8 mouse cellular contexts compared by ENCODE assay signal in genomic region chr9:56041372-56042180, GRCm38 (mm10). TPM values are rescaled to one million over a fixed set of nuclear protein-coding genes. Genes with fewer than 3 reads are reported as not detected.
DNase-seq lines count a peak whose midpoint lies in the region; ATAC-seq lines count a peak whose summit lies in the region.

TSS of gene Rcn2 (plus strand) at chr9:56041845.

- peak within 1 kb of the TSS; percentile 97 for H3K9ac ChIP-seq in hindbrain, embryonic 11.5 days (ENCODE audit: low read depth, low read length)

- peak; percentile 99 for ATAC-seq in hindbrain, embryonic 11.5 days (ENCODE audit: low FRiP score)

- peak; percentile 97 for DNase-seq in Muller cell, postnatal 12 days (ENCODE audit: inconsistent ontology term)
- peak; percentile 94 for DNase-seq in cerebellum, adult 9-11 months
- DNase-seq in frontal cortex, adult 2 months (ENCODE audit: extremely low spot score in 1 of 2, low spot score in 1 of 2) = peak; percentile 88 to 96
- peak; percentile 96 for DNase-seq in hindbrain, embryonic 11.5 days (ENCODE audit: low spot score)
- DNase-seq in layer of hippocampus, postnatal 10 days (ENCODE audit: low spot score in 2 of 2) = peak; percentile 95 to 98
- DNase-seq in lung, postnatal 10 days = peak; percentile 97
- peak; percentile 97 for DNase-seq in ovary, postnatal 36 days (ENCODE audit: low spot score)
- peak; percentile 99 for DNase-seq in thymus, postnatal 25 days

- H3K9me3 ChIP-seq in hindbrain, embryonic 11.5 days (ENCODE audit: control insufficient read depth, low read length) = no peaks in the 10 kb centered on the region

- H3K27me3 ChIP-seq in hindbrain, embryonic 11.5 days (ENCODE audit: control insufficient read depth, insufficient read depth, low read length) = no peaks in the 10 kb centered on the region

- under 1% methylated on average over 41 of the region's 49 CpGs for WGBS in hindbrain, embryonic 11.5 days

- peaks cover 3% of the 10 kb centered on the region for H3K36me3 ChIP-seq in hindbrain, embryonic 11.5 days (ENCODE audit: control insufficient read depth, insufficient read depth, low read length)

- H3K4me1 ChIP-seq in hindbrain, embryonic 11.5 days (replicated peaks; ENCODE audit: control insufficient read depth, insufficient read depth, low read length) = no peaks in the 10 kb centered on the region

- peak within 1 kb of the TSS; percentile 35 for H3K4me2 ChIP-seq in hindbrain, embryonic 11.5 days (replicated peaks; ENCODE audit: low read depth, low read length)

- H3K27ac ChIP-seq in hindbrain, embryonic 11.5 days (ENCODE audit: low read depth, low read length) = peak within 1 kb of the TSS; percentile 90

- peak within 1 kb of the TSS; percentile 85 for H3K4me3 ChIP-seq in hindbrain, embryonic 11.5 days (ENCODE audit: low read depth, low read length)

RNA-seq across cellular contexts. Expression of gene Rcn2, which starts in this region (rescaled TPM):
- 192 and 209 TPM in 2 replicates for polyA plus RNA-seq in frontal cortex, adult 2 months (2012; rRNA removed)
- polyA plus RNA-seq in hindbrain, embryonic 11.5 days (2014; fragmentation: Nextera tagmentation; extraction: Ambion mirVana) = 387 and 392 TPM in 2 replicates
- 100 to 1,000 TPM; 121 to 125 TPM for total RNA-seq in layer of hippocampus, postnatal 10 days (2021)

Comparison
In these comparisons a context has a peak if more than half of its experiments do, and no peak if none do; other contexts are left out.
1. Peak in every context shown above with its lines: DNase-seq, ATAC-seq, H3K4me3 ChIP-seq and H3K27ac ChIP-seq.